Mouse (Mus musculus): ENCODE data around the gene Atrn. TPM values are rescaled to one million over a fixed set of nuclear protein-coding genes. Genes with fewer than 3 reads are reported as not detected.

Atrn gene
- polyA plus RNA-seq, 1 experiment: 6.2 TPM

DNA sequence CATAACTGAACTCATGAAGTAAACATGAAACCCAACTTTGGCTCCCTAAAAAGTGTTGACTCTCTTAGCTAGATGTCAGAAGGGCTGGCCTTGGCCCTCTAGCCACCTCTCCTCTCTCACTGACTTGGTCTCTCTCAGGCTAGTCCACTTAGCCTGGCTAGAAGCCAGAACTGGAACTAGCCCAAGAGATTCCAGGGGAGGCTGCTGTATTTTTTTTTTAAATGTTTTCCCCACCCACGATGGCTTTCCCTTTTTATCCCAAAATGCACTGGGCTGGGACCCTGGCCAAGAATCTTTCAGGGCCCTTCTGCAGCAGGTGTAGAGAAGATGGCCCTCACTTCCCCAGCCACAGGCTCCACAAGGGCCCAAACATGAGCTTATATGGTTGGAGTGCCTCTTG lies 153.1 kb downstream of the Atrn start:
- H3K27ac ChIP-seq (ENCODE audit: control insufficient read depth, insufficient read depth, low read depth, low read length, poor library complexity): no peak overlapping the region
- 47% methylated on average over 1 of the region's 1 CpGs for WGBS
- H3K4me1 ChIP-seq (ENCODE audit: control insufficient read depth, insufficient read depth, low read length): no peaks in the 10 kb centered on the region
- H3K4me3 ChIP-seq (replicated peaks; ENCODE audit: control insufficient read depth, low read depth, low read length): no peak overlapping the region
- TF ChIP-seq CTCF (IDR thresholded peaks at IDR 0.05; ENCODE audit: control insufficient read depth, insufficient read depth, low read length): no peak
- no peak for TF ChIP-seq POLR2A (IDR thresholded peaks at IDR 0.05; ENCODE audit: borderline replicate concordance, control insufficient read depth, low read depth, low read length)

DNA sequence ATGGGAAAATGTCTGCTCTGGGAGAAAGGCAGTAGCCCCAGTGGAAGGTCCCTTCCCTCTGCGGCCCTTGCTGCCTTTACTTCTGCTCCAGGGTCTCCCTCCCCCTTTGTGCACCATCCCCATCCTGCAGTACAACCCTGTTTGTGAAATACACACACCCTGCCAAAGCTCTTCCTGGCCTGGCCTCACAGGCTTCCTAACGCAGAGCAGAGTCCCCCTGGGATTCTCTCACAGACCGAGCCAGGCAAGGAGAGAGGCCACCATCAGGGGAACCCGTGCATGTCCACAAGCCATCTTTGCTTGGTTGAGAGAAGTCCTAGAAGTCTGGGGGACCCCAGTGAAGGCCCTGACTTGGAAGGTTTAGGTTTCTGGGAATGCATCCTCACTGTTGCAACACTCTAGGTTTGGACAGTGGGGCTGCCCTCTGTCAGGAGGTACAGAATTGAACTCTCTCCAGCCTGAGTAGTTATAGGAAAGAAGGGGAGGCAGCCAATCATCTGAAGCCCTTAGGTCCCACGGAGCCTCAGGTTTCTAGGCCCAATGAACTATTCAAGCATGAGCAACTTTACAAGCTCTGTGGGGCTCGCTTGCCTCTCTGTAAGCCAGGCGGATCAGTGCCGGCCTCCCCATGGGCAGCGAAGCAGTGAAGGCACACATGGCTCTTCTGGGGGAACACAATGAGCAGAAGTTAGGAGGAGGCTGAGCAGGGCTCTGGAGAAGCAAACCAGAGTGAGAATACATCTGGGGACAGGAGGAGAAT lies 153.7 kb downstream of the Atrn start:
- TF ChIP-seq CTCF (IDR thresholded peaks at IDR 0.05; ENCODE audit: control insufficient read depth, insufficient read depth, low read length) (no peak), POLR2A (IDR thresholded peaks at IDR 0.05; ENCODE audit: borderline replicate concordance, control insufficient read depth, low read depth, low read length) (no peak)
- Histone ChIP-seq H3K4me3 (replicated peaks; ENCODE audit: control insufficient read depth, low read depth, low read length) (no peak overlapping the region), H3K27ac (ENCODE audit: control insufficient read depth, insufficient read depth, low read depth, low read length, poor library complexity) (no peak overlapping the region), H3K4me1 (ENCODE audit: control insufficient read depth, insufficient read depth, low read length) (no peaks in the 10 kb centered on the region)
- 72% methylated on average over 9 of the region's 9 CpGs for WGBS

DNA sequence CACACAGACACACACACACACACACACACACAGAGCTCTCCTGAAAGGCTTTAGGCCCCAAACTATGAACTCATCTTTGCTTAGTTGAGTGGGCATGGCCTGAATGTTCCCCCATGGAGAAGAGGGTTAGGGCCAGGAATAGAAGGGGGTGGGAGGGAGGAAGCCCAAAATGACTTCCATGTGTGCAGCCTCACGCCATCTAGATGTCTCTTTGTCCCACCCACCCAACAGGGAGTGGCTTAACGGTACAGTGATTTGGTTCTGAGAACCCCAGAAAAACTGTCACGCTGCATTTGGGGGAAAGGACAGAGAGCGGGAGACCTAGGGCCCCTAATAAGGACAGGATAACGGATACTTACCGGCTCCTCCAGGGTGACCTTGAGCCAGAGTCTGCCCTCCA lies 154.5 kb downstream of the Atrn start:
- no peak for TF ChIP-seq POLR2A (IDR thresholded peaks at IDR 0.05; ENCODE audit: borderline replicate concordance, control insufficient read depth, low read depth, low read length)
- TF ChIP-seq CTCF (IDR thresholded peaks at IDR 0.05; ENCODE audit: control insufficient read depth, insufficient read depth, low read length): no peak
- Histone ChIP-seq H3K4me3 (replicated peaks; ENCODE audit: control insufficient read depth, low read depth, low read length) (no peak overlapping the region), H3K4me1 (ENCODE audit: control insufficient read depth, insufficient read depth, low read length) (no peaks in the 10 kb centered on the region), H3K27ac (ENCODE audit: control insufficient read depth, insufficient read depth, low read depth, low read length, poor library complexity) (no peak overlapping the region)
- 75% methylated on average over 6 of the region's 6 CpGs for WGBS

DNA sequence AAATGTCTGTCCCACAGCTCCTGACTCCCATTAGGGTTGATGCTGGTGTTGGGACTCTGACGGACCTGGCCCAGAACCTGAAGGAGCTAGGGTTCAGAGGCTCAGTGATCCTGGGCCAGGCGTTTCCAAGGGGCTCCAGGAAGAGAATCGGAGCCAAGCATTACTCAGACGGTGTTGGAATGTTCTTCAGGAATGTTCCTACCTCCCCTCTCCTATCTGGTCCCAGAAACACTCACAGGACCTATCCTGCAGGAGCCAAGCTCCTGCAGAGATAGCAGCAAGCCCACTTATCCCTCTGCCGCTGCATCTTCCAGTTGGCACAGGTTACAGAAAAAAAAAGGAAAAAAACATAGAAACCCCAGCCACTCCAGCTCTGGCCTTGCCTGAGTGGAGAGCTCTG lies 155.3 kb downstream of the Atrn start:
- no peak overlapping the region for H3K4me3 ChIP-seq (replicated peaks; ENCODE audit: control insufficient read depth, low read depth, low read length)
- TF ChIP-seq POLR2A (IDR thresholded peaks at IDR 0.05; ENCODE audit: borderline replicate concordance, control insufficient read depth, low read depth, low read length) (no peak), CTCF (IDR thresholded peaks at IDR 0.05; ENCODE audit: control insufficient read depth, insufficient read depth, low read length) (no peak)
- no peak overlapping the region for H3K27ac ChIP-seq (ENCODE audit: control insufficient read depth, insufficient read depth, low read depth, low read length, poor library complexity)
- WGBS: 74% methylated on average over 5 of the region's 5 CpGs
- no peaks in the 10 kb centered on the region for H3K4me1 ChIP-seq (ENCODE audit: control insufficient read depth, insufficient read depth, low read length)

DNA sequence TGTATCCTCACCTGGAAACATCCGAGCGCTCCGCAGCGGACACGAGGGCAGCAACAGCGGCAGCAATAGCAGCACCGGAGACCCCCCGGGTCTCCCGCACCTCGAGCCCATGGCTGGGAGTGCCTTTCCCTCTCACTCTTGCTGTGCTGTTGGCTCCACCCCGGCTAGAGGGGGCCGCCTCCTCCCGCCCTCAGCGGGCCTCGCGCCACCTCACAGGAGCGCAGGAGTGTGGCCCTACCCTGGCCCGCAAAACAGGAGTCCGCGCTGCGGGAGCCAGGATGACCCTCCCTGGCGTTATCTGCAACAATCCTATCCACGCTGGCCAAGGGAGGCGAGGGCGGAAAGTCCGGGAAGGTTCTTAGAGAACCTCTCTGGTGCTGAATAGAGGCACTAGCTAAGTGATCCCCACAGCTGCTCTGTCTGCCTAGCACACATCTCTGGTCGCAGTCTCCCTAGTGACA lies 157.1 kb downstream of the Atrn start, which contains the start of gene Adam33:
TSS of gene Adam33 (minus strand) at position 411 of the 461 bp plus-strand sequence.
- whole genome bisulfite sequencing: 6% methylated on average over 21 of the region's 27 CpGs
- H3K27ac ChIP-seq (ENCODE audit: control insufficient read depth, insufficient read depth, low read depth, low read length, poor library complexity): no peak within 1 kb of the TSS
- H3K4me3 ChIP-seq (replicated peaks; ENCODE audit: control insufficient read depth, low read depth, low read length): no peak within 1 kb of the TSS
- H3K4me1 ChIP-seq (ENCODE audit: control insufficient read depth, insufficient read depth, low read length): no peaks in the 10 kb centered on the region
- no peak for TF ChIP-seq CTCF (IDR thresholded peaks at IDR 0.05; ENCODE audit: control insufficient read depth, insufficient read depth, low read length)
- no peak for TF ChIP-seq POLR2A (IDR thresholded peaks at IDR 0.05; ENCODE audit: borderline replicate concordance, control insufficient read depth, low read depth, low read length)

DNA sequence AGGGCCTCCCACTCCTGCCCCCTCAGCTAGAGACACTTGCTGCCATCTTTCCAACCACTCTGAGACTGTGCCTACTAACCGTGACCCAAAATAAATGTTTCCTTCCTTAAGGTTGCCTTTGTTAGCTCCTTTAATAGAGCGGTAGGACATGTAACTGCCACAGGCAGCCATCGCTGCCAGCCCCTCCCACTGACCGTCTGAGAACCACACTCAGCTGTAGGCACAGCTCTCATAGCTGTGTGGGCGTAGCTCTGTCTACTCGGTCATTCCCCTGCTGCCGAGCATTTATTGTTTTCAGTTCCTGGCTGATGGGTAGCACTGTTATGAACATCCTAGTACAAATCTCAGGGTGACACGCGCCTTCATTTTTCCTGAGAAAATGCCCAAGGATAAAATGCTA lies 160.0 kb downstream of the Atrn start:
- no peak for TF ChIP-seq CTCF (IDR thresholded peaks at IDR 0.05; ENCODE audit: control insufficient read depth, insufficient read depth, low read length)
- no peak for TF ChIP-seq POLR2A (IDR thresholded peaks at IDR 0.05; ENCODE audit: borderline replicate concordance, control insufficient read depth, low read depth, low read length)
- Histone ChIP-seq H3K4me3 (replicated peaks; ENCODE audit: control insufficient read depth, low read depth, low read length) (no peak overlapping the region), H3K27ac (ENCODE audit: control insufficient read depth, insufficient read depth, low read depth, low read length, poor library complexity) (no peak overlapping the region), H3K4me1 (ENCODE audit: control insufficient read depth, insufficient read depth, low read length) (no peaks in the 10 kb centered on the region)
- WGBS: 61% methylated on average over 9 of the region's 9 CpGs

DNA sequence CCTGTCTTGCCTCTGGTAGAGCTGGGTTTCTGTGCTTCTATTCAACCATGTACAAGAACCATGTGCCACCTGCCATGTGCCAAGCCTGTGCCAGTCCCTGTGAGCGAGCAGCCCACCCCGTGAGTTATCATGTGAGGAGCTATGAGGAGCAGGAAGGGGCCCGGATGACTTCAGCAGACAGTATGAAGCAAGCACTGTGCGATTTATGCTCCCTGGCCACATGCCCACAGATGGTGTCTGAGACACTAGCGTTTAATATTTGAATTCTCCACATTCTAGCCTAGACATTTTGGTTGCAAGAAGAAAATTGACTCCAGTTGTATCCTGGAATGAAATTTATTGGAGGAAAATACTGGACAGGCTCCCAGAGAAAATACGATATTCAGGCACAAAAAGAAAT lies 161.2 kb downstream of the Atrn start:
- TF ChIP-seq POLR2A (IDR thresholded peaks at IDR 0.05; ENCODE audit: borderline replicate concordance, control insufficient read depth, low read depth, low read length) (no peak), CTCF (IDR thresholded peaks at IDR 0.05; ENCODE audit: control insufficient read depth, insufficient read depth, low read length) (no peak)
- H3K4me1 ChIP-seq (ENCODE audit: control insufficient read depth, insufficient read depth, low read length): no peaks in the 10 kb centered on the region
- 33% methylated on average over 6 of the region's 6 CpGs for WGBS
- no peak overlapping the region for H3K27ac ChIP-seq (ENCODE audit: control insufficient read depth, insufficient read depth, low read depth, low read length, poor library complexity)
- no peak overlapping the region for H3K4me3 ChIP-seq (replicated peaks; ENCODE audit: control insufficient read depth, low read depth, low read length)

DNA sequence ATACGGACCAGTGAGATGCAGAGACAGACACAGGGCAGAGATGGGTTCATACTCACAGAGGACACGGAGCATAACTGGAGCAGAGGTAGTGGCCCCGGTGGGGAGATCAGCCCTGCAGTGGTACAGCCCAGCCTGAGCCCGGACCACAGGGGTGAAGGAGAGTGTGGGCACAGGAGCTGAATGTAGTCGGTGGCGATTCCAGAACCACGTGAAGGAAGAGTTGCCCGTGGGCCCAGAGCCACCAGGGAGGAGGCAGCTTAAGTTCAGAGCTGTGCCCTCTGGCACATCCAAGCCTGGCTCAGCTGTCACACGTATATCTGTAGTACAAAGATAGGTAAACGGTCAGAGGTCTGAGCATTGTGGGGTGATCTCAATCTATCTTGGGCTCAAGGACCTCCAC lies 166.2 kb downstream of the Atrn start:
- 86% methylated on average over 10 of the region's 10 CpGs for WGBS
- H3K27ac ChIP-seq (ENCODE audit: control insufficient read depth, insufficient read depth, low read depth, low read length, poor library complexity): no peak overlapping the region
- no peaks in the 10 kb centered on the region for H3K4me1 ChIP-seq (ENCODE audit: control insufficient read depth, insufficient read depth, low read length)
- no peak overlapping the region for H3K4me3 ChIP-seq (replicated peaks; ENCODE audit: control insufficient read depth, low read depth, low read length)
- TF ChIP-seq CTCF (IDR thresholded peaks at IDR 0.05; ENCODE audit: control insufficient read depth, insufficient read depth, low read length) (no peak), POLR2A (IDR thresholded peaks at IDR 0.05; ENCODE audit: borderline replicate concordance, control insufficient read depth, low read depth, low read length) (no peak)

Other genes starting within 250 kb of the Atrn start
- gene Ddrgk1, start 241.8 kb upstream of the Atrn start, polyA plus RNA-seq (2011; ENCODE audit: insufficient read depth, insufficient read length, low replicate concordance, missing spikeins): 133 and 165 TPM in 2 replicates
- gene Itpa, start 238.9 kb upstream of the Atrn start, polyA plus RNA-seq (2011; ENCODE audit: insufficient read depth, insufficient read length, low replicate concordance, missing spikeins): 34.3 and 42.3 TPM in 2 replicates
- 0.54 and 2.5 TPM in 2 replicates for gene Slc4a11, start 209.0 kb upstream of the Atrn start, polyA plus RNA-seq (2011; ENCODE audit: insufficient read depth, insufficient read length, low replicate concordance, missing spikeins)
- 12.9 and 26.6 TPM in 2 replicates for gene 4930402H24Rik, start 89 bp upstream of the Atrn start, polyA plus RNA-seq (2011; ENCODE audit: insufficient read depth, insufficient read length, low replicate concordance, missing spikeins)
- gene Gfra4, start 136.6 kb downstream of the Atrn start, polyA plus RNA-seq (2011; ENCODE audit: insufficient read depth, insufficient read length, low replicate concordance, missing spikeins): 2.7 and 5.5 TPM in 2 replicates
- gene Adam33, start 157.3 kb downstream of the Atrn start, polyA plus RNA-seq (2011; ENCODE audit: insufficient read depth, insufficient read length, low replicate concordance, missing spikeins): 34.9 and 47.9 TPM in 2 replicates
- 3.3 and 6.2 TPM in 2 replicates for gene Siglec1, start 180.3 kb downstream of the Atrn start, polyA plus RNA-seq (2011; ENCODE audit: insufficient read depth, insufficient read length, low replicate concordance, missing spikeins)
- gene Hspa12b, start 220.8 kb downstream of the Atrn start, polyA plus RNA-seq (2011; ENCODE audit: insufficient read depth, insufficient read length, low replicate concordance, missing spikeins): 2.6 and 4.4 TPM in 2 replicates
- not detected in 2 replicates for gene Gm11037, start 227.0 kb downstream of the Atrn start, polyA plus RNA-seq (2011; ENCODE audit: insufficient read depth, insufficient read length, low replicate concordance, missing spikeins)